Mouse (Mus musculus): ENCODE data around the gene 1700013F07Rik.
"Not testable (repeated sequence)": the region's sequence is repeated elsewhere in the genome, so short reads cannot be mapped to it uniquely, and the experiment has no call there.

Gene 1700013F07Rik

DNA sequence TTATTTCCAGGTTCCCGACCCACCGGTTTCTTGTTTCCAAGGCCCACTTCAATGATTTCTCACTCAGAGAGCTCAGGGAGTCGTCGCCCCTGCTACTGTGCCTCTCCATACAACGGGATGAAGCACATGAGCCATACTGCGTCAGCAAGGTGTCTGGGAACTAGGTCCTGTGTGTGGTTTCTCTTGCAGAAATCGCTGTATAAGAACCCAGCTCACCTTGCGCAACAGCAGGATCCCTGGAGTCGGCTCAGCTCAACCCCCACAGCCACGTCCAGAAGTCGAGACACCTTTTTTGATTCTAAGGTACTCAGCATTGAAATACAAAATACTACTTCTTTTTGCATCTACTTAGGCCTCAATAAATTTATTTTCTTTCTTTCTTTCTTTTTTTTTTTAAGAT, 8.3 kb downstream of the 1700013F07Rik start:
- no peak for DNase-seq (ENCODE audit: low spot score in 2 of 2)

DNA sequence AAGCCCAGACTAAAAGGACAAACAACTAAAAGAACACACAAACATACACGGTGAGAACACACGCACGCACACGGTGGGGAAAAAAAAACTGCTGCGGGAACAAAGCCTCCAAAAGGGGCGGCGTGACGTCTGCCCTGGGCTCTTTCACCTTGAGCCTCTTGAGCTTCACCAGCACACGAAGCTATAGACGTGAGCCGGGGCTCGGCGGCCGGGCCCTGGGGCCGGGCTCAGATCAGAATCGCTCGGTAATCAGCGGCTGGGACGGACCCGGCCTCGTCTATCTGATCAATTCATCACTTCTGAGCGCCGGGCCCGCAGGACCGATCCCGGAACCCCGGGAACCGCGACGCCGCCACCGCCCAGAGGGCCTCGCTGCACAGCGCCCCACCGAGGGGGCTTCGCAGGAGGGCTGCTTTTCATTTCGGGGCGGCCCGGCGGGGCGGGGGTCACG, 20.2 kb downstream of the 1700013F07Rik start:
- DNase-seq (ENCODE audit: low spot score in 2 of 2) = peak; percentile 45 to 68

DNA sequence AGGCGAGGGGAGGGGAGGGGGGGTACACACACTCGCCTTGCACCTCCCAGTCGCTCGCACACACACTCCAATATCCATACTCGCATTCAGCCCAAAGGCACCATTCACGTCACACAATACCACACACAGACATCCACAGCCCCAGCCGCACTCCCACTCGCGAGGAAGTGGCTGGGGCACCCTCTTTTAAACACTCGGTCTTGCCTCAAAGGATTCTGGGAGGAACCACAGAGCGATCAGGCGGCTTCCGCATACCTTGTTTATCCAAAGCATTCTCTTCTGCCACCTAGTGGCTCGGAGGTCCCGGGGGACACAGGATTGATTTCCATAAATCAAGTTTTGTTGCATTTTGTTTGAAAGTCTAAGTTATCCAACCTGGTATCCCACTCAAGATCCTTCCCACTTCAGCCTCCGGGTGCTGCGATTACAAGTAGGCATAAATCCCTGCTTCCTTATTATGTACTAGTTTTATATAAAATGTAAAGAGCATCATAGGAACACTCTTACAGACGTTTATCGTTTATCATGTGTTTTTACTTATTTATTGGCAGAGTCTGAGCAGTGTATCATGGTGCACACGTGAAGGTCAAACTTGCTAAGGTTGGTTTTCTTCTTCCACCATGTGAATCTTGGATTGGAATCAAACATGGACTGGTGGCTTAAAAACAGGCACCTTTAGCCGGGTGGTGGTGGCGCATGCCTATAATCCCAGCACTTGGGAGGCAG, 20.8 kb downstream of the 1700013F07Rik start:
- peak; percentile 86 to 90 for DNase-seq (ENCODE audit: low spot score in 2 of 2)

DNA sequence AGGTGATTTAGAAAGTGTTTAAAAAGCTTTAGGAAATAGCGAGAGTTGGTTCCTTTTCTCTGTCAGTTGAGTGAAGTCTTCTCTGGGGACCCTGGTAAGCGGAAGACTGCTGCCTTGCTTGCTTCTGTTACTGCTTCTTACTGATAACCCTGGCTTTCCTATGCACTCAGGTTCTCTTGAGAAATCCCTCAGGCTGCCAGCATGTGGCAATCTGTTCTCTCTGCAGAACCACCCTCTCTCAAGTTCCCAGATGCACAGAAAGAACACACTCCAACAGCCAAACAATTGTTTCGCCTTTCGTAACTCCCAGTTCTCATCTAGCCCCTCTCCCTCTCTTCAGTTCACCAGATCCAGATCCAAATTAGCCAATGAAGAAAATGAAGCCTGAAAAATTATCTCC, 23.9 kb downstream of the 1700013F07Rik start:
- DNase-seq (ENCODE audit: low spot score in 2 of 2) = no peak

DNA sequence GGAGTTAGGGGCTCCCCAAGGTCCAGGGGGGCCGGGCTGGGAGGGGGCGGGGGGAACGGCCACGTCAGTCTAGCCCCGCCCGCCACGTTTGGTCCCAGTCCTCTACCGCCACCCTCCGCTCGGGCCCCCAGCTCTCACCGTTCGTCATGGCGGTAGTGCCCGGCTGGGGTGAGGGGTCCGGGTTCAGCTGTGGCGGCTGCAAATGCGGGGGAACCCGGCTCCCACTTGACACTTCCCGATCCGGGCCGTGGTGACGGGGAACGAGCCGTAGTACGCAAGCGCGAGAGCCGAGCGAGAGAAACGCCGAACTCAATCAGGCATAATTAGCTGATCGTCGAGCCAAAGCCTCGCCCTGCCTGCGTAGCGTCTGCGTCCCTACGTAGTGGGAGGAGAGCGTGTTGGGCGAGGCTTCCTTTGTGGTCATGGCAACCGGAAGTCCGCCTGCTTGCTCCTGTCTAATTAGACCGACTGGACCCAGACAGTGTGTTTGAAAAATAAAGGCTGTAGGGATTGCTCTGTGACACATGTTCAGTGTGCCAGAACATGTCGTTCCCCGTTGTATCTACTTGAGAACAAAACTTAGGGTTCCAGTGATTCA, 28.3 kb downstream of the 1700013F07Rik start, which contains the start of gene Tmem167b:
Gene Tmem167b, minus strand, starts transcription at position 334 of the 598 bp plus-strand sequence.
- peak; percentile 94 for DNase-seq (ENCODE audit: low spot score in 2 of 2)

DNA sequence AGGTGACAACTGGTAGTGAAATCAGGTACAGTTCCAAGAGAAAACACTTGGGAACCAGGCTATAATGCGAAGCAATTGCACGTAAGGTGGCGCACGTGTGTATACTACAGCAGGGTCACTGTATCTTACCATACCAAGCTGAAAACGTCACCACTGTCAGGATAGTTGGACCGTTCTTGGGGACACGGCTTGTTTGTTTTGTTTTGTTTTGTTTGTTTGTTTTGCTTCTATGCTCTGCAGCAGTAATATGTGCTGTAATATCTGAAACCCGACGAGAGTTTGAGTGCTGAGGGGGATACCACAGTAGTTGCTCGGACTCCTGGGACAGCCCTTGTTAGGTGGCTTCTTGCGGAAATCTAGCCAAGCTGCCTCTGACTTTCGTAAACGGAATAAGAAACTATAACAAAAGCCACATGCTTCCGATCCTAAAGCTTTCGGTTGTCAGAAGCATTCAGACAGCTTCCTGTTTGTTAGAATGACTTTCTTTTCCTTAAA, 28.9 kb downstream of the 1700013F07Rik start:
- no peak for DNase-seq (ENCODE audit: low spot score in 2 of 2)

DNA sequence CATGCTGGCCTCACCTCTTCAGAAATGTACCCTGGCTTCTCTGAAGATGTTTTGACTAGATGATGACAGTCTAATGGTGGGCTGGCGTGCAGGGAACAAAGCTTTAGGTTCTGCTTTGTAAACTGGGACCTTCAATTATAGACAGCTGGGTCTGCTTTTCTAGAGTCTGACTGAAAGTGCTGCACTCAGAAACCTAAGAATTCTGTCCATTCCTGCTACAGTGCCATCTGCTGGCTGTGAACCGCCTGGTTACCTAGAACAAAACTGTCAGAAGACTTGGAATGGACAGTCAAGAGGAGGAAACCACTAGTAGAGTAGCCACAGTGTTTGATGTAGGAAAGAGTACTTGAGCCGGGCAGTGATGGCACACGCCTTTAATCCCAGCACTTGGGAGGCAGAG, 29.4 kb downstream of the 1700013F07Rik start:
- DNase-seq (ENCODE audit: low spot score in 2 of 2) = peak; percentile 58 to 75

DNA sequence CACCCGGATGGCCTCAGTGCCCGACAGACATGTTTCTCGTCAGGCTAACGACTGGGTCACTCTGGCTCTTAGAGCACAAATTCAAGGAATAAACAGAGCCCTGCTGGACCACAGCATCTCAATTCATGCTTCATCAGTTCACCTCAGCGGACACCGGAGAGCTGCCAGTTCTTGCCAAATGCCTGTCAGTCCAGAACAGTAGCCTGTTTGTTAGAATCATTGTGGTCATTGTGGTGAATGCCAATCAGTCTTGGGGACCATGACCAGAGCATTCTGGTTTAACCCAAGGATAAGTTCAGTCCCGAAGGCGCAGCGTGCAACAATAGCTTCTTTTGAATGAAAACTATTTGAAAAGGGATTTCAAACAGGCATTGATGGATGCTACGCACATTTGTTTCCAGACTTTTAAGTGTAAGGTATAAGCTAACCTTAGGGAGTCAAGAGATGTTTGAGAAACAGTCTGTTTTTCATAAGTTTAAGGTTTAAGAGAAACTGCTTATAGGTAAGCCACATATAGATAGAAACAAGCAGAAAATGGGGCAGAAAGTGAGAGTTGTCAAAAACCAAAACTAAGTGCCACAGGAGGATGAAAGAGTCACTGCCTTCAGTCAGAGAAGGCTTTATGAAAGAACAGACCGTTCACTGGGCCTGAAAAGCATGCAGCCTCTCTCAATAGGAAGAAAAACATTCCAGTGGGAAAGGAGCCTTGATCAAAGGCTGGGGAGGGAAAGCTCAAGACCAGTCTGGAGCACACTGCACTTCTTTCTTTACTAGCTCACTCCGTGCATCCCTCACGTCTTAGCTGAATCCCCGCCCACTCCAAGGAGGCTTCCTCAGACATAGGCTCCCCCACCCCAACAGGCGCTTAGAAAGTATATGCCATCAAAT, 34.3 kb downstream of the 1700013F07Rik start:
- DNase-seq (ENCODE audit: low spot score in 2 of 2) = no peak

DNA sequence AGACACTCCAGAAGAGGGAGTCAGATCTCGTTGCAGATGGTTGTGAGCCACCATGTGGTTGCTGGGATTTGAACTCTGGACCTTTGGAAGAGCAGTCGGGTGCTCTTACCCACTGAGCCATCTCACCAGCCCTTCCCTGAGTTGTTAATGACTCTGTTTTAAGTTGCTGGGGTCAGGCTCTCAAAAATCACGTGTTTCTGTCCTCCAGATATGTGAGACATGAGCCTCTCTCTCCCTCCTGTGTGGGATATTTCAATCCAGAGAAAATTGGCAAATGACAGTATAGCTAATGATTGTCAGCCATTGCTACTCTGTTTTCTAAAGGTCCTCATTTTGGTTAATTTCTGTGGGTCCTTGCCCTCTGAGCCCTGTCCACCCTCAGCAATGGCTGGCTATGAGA, 35.7 kb downstream of the 1700013F07Rik start:
- DNase-seq (ENCODE audit: low spot score in 2 of 2) = not testable (repeated sequence)

DNA sequence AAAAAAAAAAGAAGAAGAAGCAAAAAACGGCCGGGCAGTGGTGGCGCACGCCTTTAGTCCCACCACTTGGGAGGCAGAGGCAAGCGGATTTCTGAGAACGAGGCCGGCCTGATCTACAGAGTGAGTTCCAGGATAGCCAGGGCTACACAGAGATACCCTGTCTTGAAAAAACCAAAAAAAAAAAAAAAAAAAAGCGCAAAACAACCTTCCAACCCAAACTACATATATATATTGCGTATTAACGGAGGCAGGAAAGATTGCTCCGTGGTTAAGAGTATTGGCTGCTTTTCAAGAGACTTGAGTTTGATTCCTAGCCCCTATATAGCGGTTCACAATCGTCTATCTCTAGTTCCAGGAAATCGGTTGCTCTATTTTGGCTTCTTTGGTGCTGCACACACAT, 36.9 kb downstream of the 1700013F07Rik start:
- DNase-seq (ENCODE audit: low spot score in 2 of 2) = no peak

DNA sequence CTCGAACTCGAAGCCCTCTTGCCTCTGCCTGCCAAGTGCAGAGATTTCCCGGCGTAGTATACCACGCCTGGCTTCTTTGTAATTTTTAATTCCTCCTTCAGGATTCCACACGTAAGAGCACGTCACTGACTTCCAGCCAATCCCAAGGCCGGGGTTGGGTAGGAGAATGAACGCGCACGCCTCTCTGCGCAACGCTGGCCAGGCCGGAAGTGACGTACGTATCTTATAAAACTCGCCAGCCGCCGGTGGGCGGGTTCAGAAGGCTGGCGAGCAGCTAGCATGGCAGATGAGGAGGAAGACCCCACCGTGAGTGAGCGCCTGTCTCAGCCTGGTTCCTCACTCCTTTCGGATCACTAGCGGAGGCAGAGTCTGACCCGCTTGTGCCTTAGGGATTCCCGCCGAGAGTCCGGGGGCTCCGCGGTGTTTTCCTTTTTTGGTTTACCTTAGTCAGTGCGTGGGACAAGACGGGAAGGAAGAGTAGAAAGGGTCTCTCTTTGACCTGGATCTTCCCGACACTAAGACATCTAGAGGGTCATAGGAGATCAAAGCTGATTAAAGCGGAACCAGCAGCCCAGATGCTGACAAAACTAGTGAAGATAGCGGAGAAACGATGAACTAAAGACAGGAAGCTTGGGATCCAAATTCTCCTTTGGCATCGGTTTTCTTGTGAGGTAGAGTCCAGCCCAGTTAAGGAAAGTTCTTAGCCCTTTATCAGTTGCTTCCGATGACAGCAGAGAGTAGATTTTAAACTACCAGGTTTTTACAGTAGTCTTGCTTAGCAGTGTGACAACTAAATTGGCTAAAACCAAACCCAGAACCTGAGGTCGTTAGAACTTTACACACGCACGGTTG, 37.7 kb downstream of the 1700013F07Rik start, which contains the start of gene Taf13:
Gene Taf13, plus strand, starts transcription at position 256 of the 852 bp plus-strand sequence.
- peak; percentile 95 to 97 for DNase-seq (ENCODE audit: low spot score in 2 of 2)

DNA sequence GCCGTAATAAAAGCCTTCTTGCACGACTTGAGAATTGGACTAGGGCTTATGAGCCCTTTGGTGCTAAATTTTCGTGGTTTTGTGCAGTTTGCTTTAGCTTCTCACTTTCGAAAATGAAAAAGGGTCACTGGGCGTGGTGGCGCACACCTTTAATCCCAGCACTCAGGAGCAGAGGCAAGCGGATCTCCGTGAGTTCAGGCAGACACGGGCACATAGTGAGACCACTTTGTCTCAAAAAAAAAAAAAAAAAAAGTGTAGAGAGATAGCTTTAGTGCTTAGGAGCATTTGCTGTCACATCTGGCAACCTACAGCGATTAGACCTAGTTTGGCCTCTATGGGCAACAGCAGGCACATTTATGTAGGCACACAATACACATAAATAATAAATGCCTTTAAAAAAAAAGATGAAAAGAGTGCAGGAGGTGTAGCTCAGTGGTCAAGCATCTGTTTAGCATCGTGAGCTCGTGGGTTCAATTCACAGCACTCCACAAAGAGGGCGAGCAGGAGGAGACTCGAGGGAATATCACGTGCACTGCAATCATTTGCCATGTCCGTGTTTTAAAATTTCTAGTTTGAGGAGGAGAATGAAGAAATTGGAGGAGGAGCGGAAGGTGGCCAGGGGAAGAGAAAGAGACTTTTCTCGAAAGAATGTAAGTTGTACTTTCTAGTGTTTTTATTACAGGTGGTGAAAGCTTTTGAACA, 38.5 kb downstream of the 1700013F07Rik start:
- no peak for DNase-seq (ENCODE audit: low spot score in 2 of 2)

DNA sequence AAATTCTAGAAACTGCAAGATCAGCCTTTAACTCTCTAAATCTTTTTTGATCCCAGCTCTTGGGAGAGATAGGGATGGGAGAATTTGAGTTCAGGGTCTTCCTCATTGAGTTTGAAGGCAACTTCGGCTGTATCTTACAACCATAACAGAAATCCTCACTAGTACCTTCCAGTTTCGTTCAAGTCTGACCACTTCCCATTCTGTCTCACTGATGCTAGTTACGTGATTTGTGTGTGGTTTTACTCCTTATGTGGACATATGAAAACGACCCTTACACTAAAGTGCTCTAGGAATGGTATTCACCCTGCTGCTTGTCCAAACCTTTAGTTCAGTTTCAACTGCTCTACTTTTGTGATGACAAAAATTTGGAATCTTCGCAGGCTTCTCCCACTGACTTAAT, 40.1 kb downstream of the 1700013F07Rik start:
- DNase-seq (ENCODE audit: low spot score in 2 of 2) = no peak

DNA sequence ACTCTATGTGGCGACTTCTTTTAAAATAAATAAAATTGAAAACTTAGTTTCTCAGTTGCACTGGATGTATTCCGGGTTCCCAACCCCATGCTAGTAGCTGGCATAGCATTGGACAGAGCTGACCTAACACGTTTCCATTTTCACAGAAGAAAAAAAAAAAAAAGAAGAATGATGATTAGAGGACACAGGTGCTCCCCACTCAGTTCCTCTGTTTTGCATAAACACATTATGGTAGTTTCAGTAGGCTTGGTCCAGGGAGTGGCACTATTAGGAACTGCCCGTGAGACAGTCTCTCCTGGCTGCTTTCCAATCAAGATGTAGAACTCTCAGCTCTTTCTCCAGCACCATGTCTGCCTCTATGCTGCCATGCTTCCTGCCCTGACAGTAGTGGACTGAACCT, 50.6 kb downstream of the 1700013F07Rik start:
- DNase-seq (ENCODE audit: low spot score in 2 of 2) = no peak

DNA sequence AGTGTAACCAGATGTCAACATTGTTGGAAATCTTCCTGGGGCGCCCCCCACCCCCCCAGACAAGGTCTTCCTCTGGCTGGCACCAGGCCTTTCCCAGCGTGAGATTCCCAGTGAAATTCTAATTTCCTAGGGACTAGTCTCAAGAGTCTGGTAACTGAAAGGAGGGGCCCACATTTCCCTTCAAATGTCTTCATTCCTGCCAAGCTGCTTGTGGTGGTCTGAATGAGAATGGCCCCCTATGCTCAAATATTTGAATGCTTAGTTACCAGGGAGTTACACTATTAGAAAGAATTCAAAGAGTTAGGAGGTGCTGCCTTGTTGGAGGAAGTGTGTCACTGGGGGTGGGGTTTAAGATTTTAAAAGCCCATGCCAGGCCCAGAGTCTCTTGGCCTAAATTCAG, 54.5 kb downstream of the 1700013F07Rik start:
- DNase-seq (ENCODE audit: low spot score in 2 of 2) = no peak

DNA sequence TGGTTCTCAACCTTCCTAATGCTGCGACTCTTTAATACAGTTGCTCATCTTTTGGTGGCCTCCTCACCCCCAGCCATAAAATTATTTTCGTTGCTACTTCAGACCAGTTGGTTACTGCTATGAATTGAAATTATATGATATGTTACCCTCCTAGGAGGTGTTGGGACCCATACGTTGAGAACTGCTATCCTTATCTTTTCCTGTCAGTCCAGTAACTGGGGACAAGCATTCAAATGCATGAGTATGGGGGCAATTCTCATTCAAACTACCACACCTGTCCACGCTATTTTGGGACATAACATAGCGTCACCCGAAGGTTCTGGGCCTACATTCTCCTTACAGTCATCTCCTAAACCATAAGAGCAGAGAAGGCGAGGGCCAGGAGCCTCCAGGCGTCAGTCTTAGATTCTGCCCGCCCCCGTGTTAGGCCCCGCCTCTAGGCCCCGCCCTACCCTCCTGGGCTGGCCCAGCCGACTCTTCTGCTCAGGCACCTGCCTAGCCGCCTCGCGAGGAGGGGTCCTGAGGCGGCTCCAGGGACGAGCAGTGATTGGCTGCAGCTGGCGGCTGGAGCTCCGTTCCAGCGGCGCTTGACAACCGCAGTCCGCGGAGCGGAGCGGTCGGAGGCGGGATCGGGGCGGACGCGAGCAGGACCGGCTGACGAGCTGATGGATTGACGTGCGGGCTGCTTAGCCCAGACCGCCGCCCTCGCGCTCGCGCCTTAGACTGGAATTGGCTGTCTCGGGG, 57.0 kb downstream of the 1700013F07Rik start, which contains the start of gene Wdr47:
Gene Wdr47, plus strand, starts transcription at position 494 of the 744 bp plus-strand sequence.
- DNase-seq (ENCODE audit: low spot score in 2 of 2) = peak; percentile 93 to 94

DNA sequence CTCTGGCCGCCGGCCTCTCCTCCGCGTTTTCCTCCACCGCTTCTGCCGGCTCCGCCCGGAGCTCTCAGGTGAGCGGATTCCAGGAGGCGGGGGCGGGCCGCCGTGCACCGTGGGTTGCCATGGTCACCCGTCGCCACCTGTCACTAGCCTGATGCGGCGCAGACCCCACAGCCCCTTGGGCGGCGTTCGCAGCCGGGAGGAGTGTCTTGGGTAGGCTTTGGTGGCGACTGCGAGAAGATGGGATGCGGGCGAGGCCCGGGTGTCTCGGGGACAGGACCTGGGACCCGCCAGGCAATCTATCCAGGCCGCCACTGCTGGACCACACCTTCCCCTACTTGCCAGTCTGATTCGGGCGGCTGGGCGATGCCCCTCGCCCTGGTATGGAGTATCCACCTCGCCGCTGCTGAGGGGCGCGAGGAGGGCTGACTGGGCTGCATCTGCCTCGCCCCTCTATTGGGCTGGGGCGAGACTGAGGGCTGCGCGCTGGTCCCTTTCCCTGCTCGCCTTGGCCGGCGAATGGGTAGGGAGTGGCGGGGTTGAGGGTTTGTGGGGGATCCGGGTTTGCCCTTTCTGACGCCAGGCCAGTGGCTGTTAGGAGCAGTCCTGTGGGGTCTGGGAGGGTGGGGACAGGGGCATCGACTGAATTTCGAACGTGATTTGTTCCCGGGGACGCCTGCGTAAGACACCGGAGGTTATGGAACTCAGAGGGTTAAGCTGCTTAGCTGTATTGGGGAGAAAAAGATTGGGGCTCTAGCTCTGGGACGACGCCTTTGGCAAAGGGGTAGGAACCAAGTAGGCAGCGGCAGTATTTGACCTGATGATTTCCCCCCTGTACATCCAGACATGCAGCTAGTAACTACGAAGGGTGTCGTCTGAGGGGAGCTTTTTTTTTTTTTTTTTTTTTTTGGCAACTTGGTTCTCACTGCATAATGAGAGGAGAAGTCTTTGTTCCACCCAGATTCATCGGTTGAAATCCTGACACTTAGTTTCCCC, 57.9 kb downstream of the 1700013F07Rik start:
- no peak for DNase-seq (ENCODE audit: low spot score in 2 of 2)

Measured in urinary bladder, postnatal 4 days (tissue).